ENCODE assay signal across 10 mouse cellular contexts in the genomic region with DNA sequence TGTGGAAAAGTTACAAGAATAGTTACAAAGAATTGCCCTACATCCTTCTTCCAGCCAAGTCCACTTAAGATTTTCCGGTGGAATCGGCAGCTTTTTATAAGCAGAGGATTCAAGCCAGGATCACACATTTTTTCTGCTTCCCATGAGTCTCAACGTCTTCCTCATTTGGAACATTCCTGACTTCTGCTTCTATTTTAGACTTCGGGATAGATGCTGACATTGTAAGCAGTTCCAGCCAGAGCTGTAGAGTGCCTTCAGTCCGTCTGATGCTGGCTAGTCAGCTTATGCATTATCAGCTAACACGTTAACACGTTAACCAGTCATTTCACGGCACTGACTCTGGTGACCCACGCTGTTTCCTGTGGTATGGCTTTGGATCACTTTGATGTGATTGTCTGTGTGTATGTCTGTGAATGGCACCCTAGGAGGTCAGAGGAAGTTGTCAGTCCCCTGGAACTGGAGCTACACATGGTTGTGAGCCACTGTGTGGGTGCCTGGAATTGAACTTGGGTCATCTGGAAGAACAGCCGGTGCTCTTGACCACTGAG. TPM values are rescaled to one million over a fixed set of nuclear protein-coding genes. Genes with fewer than 3 reads are reported as not detected.
DNase-seq lines count a peak whose midpoint lies in the region; ATAC-seq and TF ChIP-seq lines count a peak whose summit lies in the region.
"Had no signal": no experiment of that assay in that cellular context is flagged by ENCODE, and none has a peak within 500 bp of the region (broad histone marks: within the 10 kb centered on the region; RNA-seq: fewer than 3 reads in every experiment).

No protein-coding gene starts in this region.

- no peaks in the 10 kb centered on the region for H3K9me3 ChIP-seq in embryonic facial prominence, embryonic 15.5 days (replicated peaks)
- H3K9me3 ChIP-seq in intestine, postnatal 0 days (ENCODE audit: control insufficient read depth): no peaks in the 10 kb centered on the region

- H3K4me1 ChIP-seq in embryonic facial prominence, embryonic 15.5 days: peaks cover 7% of the 10 kb centered on the region
- 0 out of 2 replicates have a peak, but pooled peaks cover 2% of the 10 kb centered on the region for H3K4me1 ChIP-seq in intestine, postnatal 0 days (replicated peaks; ENCODE audit: control insufficient read depth, insufficient read depth, low read length)

- H3K4me2 ChIP-seq in embryonic facial prominence, embryonic 15.5 days (replicated peaks): no peak overlapping the region
- H3K4me2 ChIP-seq in intestine, postnatal 0 days (replicated peaks; ENCODE audit: low read depth): no peak overlapping the region
- H3K4me2 ChIP-seq: lung, embryonic 14.5 days had no signal

- no peak overlapping the region for H3K4me3 ChIP-seq in embryonic facial prominence, embryonic 15.5 days (replicated peaks)
- H3K4me3 ChIP-seq in intestine, postnatal 0 days (ENCODE audit: low read depth, low read length): no peak overlapping the region
- H3K4me3 ChIP-seq: myocyte had no signal

- H3K36me3 ChIP-seq in embryonic facial prominence, embryonic 15.5 days: no peaks in the 10 kb centered on the region
- no peaks in the 10 kb centered on the region for H3K36me3 ChIP-seq in intestine, postnatal 0 days (ENCODE audit: control insufficient read depth, insufficient read depth)

- TF ChIP-seq CTCF in intestine, postnatal 0 days (IDR thresholded peaks at IDR 0.05; ENCODE audit: low read depth): no peak

- ATAC-seq in embryonic facial prominence, embryonic 15.5 days (ENCODE audit: insufficient number of reproducible peaks, low FRiP score, low TSS enrichment, low read depth): no peak
- no peak for ATAC-seq in intestine, postnatal 0 days

- WGBS in embryonic facial prominence, embryonic 15.5 days: 63% methylated on average over 10 of the region's 10 CpGs
- 68% methylated on average over 10 of the region's 10 CpGs for WGBS in intestine, postnatal 0 days

- no peak overlapping the region for H3K9ac ChIP-seq in embryonic facial prominence, embryonic 15.5 days
- no peak overlapping the region for H3K9ac ChIP-seq in intestine, postnatal 0 days (ENCODE audit: low read depth, low read length)
- H3K9ac ChIP-seq: lung, embryonic 14.5 days had no signal

- intact Hi-C loops in heart, postnatal 25 days (cut with DNase I): loop anchor here (1.0 to 5.0 kb wide), 4 partner anchors 45 to 164 kb away; a partner anchor contains a TSS
- intact Hi-C loops in left cerebral cortex, postnatal 36 days (cut with DNase I): loop anchor here (2.0 kb wide), 1 partner anchor 163 kb away; no protein-coding TSS in a partner anchor

- peak overlapping the region; percentile 28; the same call in 1 of the 2 replicates for H3K27ac ChIP-seq in embryonic facial prominence, embryonic 15.5 days (replicated peaks)
- peak overlapping the region; percentile 6; the same call in 1 of the 2 replicates for H3K27ac ChIP-seq in intestine, postnatal 0 days (ENCODE audit: low read depth, low read length)

- H3K27me3 ChIP-seq in embryonic facial prominence, embryonic 15.5 days: no peaks in the 10 kb centered on the region
- no peaks in the 10 kb centered on the region for H3K27me3 ChIP-seq in intestine, postnatal 0 days (replicated peaks; ENCODE audit: control insufficient read depth, insufficient read depth, low read length)

- DNase-seq in heart, adult 11 months: peak; percentile 95
- no peak for DNase-seq in heart, postnatal 25 days (ENCODE audit: low spot score)
- peak; percentile 31 for DNase-seq in 416B (ENCODE audit: low read depth)
- no peak for DNase-seq in thymus, postnatal 36 days
- no peak for DNase-seq in left cerebral cortex, postnatal 36 days (ENCODE audit: low spot score in 2 of 2)
- DNase-seq in Muller cell, postnatal 12 days (ENCODE audit: inconsistent ontology term): no peak

RNA-seq across cellular contexts. Expression of a gene that starts 47.6 kb away (rescaled TPM):
- total RNA-seq in heart, postnatal 25 days (2021): 100 to 1,000 TPM; 141 to 147 TPM
- polyA plus RNA-seq in embryonic facial prominence, embryonic 15.5 days (2015; fragmentation: Nextera tagmentation; extraction: Ambion mirVana): 642 and 651 TPM in 2 replicates
- polyA plus RNA-seq in intestine, postnatal 0 days (2015; fragmentation: Nextera tagmentation; extraction: Ambion mirVana): 504 and 571 TPM in 2 replicates
- 100 to 1,000 TPM; 205 to 224 TPM for total RNA-seq in left cerebral cortex, postnatal 36 days (2021)

RNA-seq across cellular contexts. Expression of a gene that starts 47.7 kb away (rescaled TPM):
- 10 to 100 TPM in 1 of 2 experiments, 1 to 10 TPM in 1; 9.8 to 10.3 TPM for total RNA-seq in heart, postnatal 25 days (2021)
- polyA plus RNA-seq in embryonic facial prominence, embryonic 15.5 days (2015; fragmentation: Nextera tagmentation; extraction: Ambion mirVana): 15.2 and 15.3 TPM in 2 replicates
- polyA plus RNA-seq in intestine, postnatal 0 days (2015; fragmentation: Nextera tagmentation; extraction: Ambion mirVana): 6.1 and 6.9 TPM in 2 replicates
- 10 to 100 TPM; 56.2 to 58.7 TPM for total RNA-seq in left cerebral cortex, postnatal 36 days (2021)

Comparison
In these comparisons a context has a peak if more than half of its experiments do, and no peak if none do; other contexts are left out.
1. DNase-seq: peak in heart, adult 11 months (single experiment) and 416B (single experiment); none in heart, postnatal 25 days (single experiment), thymus, postnatal 36 days (0 of 2), left cerebral cortex, postnatal 36 days (0 of 2) and Muller cell, postnatal 12 days (single experiment).
2. RNA of a gene that starts 47.7 kb away (total RNA-seq): 56.2 to 58.7 TPM in left cerebral cortex, postnatal 36 days; 9.8 to 10.3 TPM in heart, postnatal 25 days; every median in the first group is over 4 times any median in the second.